Comparison of ENCODE assay signal across 9 mouse cellular contexts in genomic region chr9:66825990-66826389, GRCm38 (mm10). TPM values are rescaled to one million over a fixed set of nuclear protein-coding genes. Genes with fewer than 3 reads are reported as not detected.
A peak's percentile ranks its signal among the peaks of the same experiment; 100 is the strongest.
DNase-seq lines count a peak whose midpoint lies in the region; ATAC-seq and TF ChIP-seq lines count a peak whose summit lies in the region.
"Had no signal": no experiment of that assay in that cellular context is flagged by ENCODE, and none has a peak within 500 bp of the region (broad histone marks: within the 10 kb centered on the region; RNA-seq: fewer than 3 reads in every experiment).

No protein-coding gene starts in this region.

- intact Hi-C loops in gastrocnemius, postnatal 14 days (cut with DNase I; ENCODE audit: low total_unique reads), result loop anchor here (2.0 to 10.0 kb wide), 2 partner anchors 35 to 121 kb away; no protein-coding TSS in a partner anchor

- 29% methylated on average over 1 of the region's 1 CpGs for WGBS in kidney, postnatal 0 days
- 32% methylated on average over 1 of the region's 1 CpGs for WGBS in embryonic facial prominence, embryonic 14.5 days

- 0 out of 2 replicates have a peak, but pooled peaks cover 3% of the 10 kb centered on the region for H3K36me3 ChIP-seq in kidney, postnatal 0 days (ENCODE audit: insufficient read depth, low read length)
- no peaks in the 10 kb centered on the region for H3K36me3 ChIP-seq in embryonic facial prominence, embryonic 14.5 days (ENCODE audit: control insufficient read depth, insufficient read depth, low read length)

- H3K4me3 ChIP-seq in kidney, postnatal 0 days (replicated peaks; ENCODE audit: low read depth, low read length), result no peak overlapping the region
- H3K4me3 ChIP-seq in embryonic facial prominence, embryonic 14.5 days (ENCODE audit: low read depth, low read length), result no peak overlapping the region

- no peak for ATAC-seq in kidney, postnatal 0 days (replicated peaks; ENCODE audit: low FRiP score, low read depth)
- no peak for ATAC-seq in embryonic facial prominence, embryonic 14.5 days (ENCODE audit: low read depth)

- no peak overlapping the region for H3K4me2 ChIP-seq in kidney, postnatal 0 days (ENCODE audit: low read length)
- H3K4me2 ChIP-seq in embryonic facial prominence, embryonic 14.5 days (ENCODE audit: low read depth, low read length), result no peak overlapping the region

- no peak overlapping the region for H3K27ac ChIP-seq in kidney, postnatal 0 days
- H3K27ac ChIP-seq in embryonic facial prominence, embryonic 14.5 days (replicated peaks; ENCODE audit: low read depth, low read length), result no peak overlapping the region

- peak; percentile 36 for DNase-seq in adrenal gland, postnatal 10 days
- no peak for DNase-seq in adrenal gland, adult 2 months
- peak; percentile 88 for DNase-seq in kidney, postnatal 0 days (ENCODE audit: low spot score)
- DNase-seq in kidney, postnatal 4 days, result no peak
- peak; percentile 77 for DNase-seq in CD4-positive, CD25-positive, alpha-beta regulatory T cell, adult 2 months (ENCODE audit: low read depth, low spot score)
- DNase-seq in embryonic facial prominence, embryonic 14.5 days (ENCODE audit: low spot score), result peak; percentile 83
- DNase-seq in retina, postnatal 7 days (ENCODE audit: low read depth, low spot score), result peak; percentile 44
- no peak for DNase-seq in gastrocnemius, postnatal 14 days

- H3K9me3 ChIP-seq in kidney, postnatal 0 days (replicated peaks; ENCODE audit: low read length), result no peaks in the 10 kb centered on the region
- no peaks in the 10 kb centered on the region for H3K9me3 ChIP-seq in embryonic facial prominence, embryonic 14.5 days (ENCODE audit: control insufficient read depth, low read length)

- H3K9ac ChIP-seq in kidney, postnatal 0 days (ENCODE audit: low read depth, low read length), result no peak overlapping the region
- H3K9ac ChIP-seq in embryonic facial prominence, embryonic 14.5 days (ENCODE audit: low read depth, low read length), result no peak overlapping the region

- H3K4me1 ChIP-seq in kidney, postnatal 0 days (replicated peaks; ENCODE audit: insufficient read depth, low read length), result no peaks in the 10 kb centered on the region
- no peaks in the 10 kb centered on the region for H3K4me1 ChIP-seq in embryonic facial prominence, embryonic 14.5 days (ENCODE audit: control insufficient read depth, insufficient read depth, low read length)

- H3K27me3 ChIP-seq in kidney, postnatal 0 days (ENCODE audit: insufficient read depth, low read length), result no peaks in the 10 kb centered on the region
- H3K27me3 ChIP-seq in embryonic facial prominence, embryonic 14.5 days (replicated peaks; ENCODE audit: control insufficient read depth, insufficient read depth, low read length), result no peaks in the 10 kb centered on the region

- peak; percentile 91 for TF ChIP-seq CTCF in kidney, postnatal 0 days (IDR thresholded peaks at IDR 0.05; ENCODE audit: low read depth)

RNA-seq across cellular contexts. Expression of gene Aph1c, which starts 8.5 kb away (rescaled TPM):
- 1 to 10 TPM; 4.5 to 5.8 TPM for total RNA-seq in adrenal gland, postnatal 10 days (2021)
- total RNA-seq in adrenal gland, adult 2 months (2021), result 1 to 10 TPM; 4.2 to 4.3 TPM
- 1.4 and 1.6 TPM in 2 replicates for polyA plus RNA-seq in adrenal gland, adult 2 months (2012; rRNA removed)
- 23.1 and 25.6 TPM in 2 replicates for polyA plus RNA-seq in kidney, postnatal 0 days (2015; fragmentation: Nextera tagmentation; extraction: Ambion mirVana)
- polyA plus RNA-seq in embryonic facial prominence, embryonic 14.5 days (2014; fragmentation: Nextera tagmentation; extraction: Ambion mirVana), result 3.8 and 4.4 TPM in 2 replicates
- total RNA-seq in gastrocnemius, postnatal 14 days (2021), result 1 to 10 TPM in 1 of 2 experiments, under 1 TPM in 1; 0.92 to 1.2 TPM

RNA-seq across cellular contexts. Expression of gene Gm10647, which starts 29.2 kb away (rescaled TPM):
- total RNA-seq in adrenal gland, postnatal 10 days (2021), result under 1 TPM in 1 of 2 experiments, not detected in 1; 0.27 TPM
- under 1 TPM; 0.14 TPM for total RNA-seq in adrenal gland, adult 2 months (2021)
- not detected in 2 replicates for polyA plus RNA-seq in adrenal gland, adult 2 months (2012; rRNA removed)
- polyA plus RNA-seq in kidney, postnatal 0 days (2015; fragmentation: Nextera tagmentation; extraction: Ambion mirVana), result 0.29 and 0.40 TPM in 2 replicates
- polyA plus RNA-seq in embryonic facial prominence, embryonic 14.5 days (2014; fragmentation: Nextera tagmentation; extraction: Ambion mirVana), result 0.25 and 0.58 TPM in 2 replicates
- total RNA-seq in gastrocnemius, postnatal 14 days (2021), result under 1 TPM in 1 of 2 experiments, not detected in 1; 0.21 TPM
- polyA plus RNA-seq: C2C12 had no signal

RNA-seq across cellular contexts. Expression of gene Aph1b, which starts 30.7 kb away (rescaled TPM):
- total RNA-seq in adrenal gland, postnatal 10 days (2021), result 1 to 10 TPM; 3.4 to 5.1 TPM
- 1 to 10 TPM; 3.4 to 7.3 TPM for total RNA-seq in adrenal gland, adult 2 months (2021)
- 3.4 and 3.9 TPM in 2 replicates for polyA plus RNA-seq in adrenal gland, adult 2 months (2012; rRNA removed)
- polyA plus RNA-seq in kidney, postnatal 0 days (2015; fragmentation: Nextera tagmentation; extraction: Ambion mirVana), result 10.9 and 11.7 TPM in 2 replicates
- polyA plus RNA-seq in embryonic facial prominence, embryonic 14.5 days (2014; fragmentation: Nextera tagmentation; extraction: Ambion mirVana), result 11.0 and 11.7 TPM in 2 replicates
- total RNA-seq in gastrocnemius, postnatal 14 days (2021), result 1 to 10 TPM; 3.3 to 3.5 TPM

Comparison
In these comparisons a context has a peak if more than half of its experiments do, and no peak if none do; other contexts are left out.
1. DNase-seq: peak in adrenal gland, postnatal 10 days (single experiment), kidney, postnatal 0 days (single experiment), CD4-positive, CD25-positive, alpha-beta regulatory T cell, adult 2 months (single experiment), embryonic facial prominence, embryonic 14.5 days (single experiment) and retina, postnatal 7 days (single experiment); none in adrenal gland, adult 2 months (single experiment), kidney, postnatal 4 days (0 of 2) and gastrocnemius, postnatal 14 days (single experiment).